Mouse (Mus musculus): ENCODE measurements around the gene Ndc1. TPM values are rescaled to one million over a fixed set of nuclear protein-coding genes. Genes with fewer than 3 reads are reported as not detected.

Ndc1 gene
- polyA plus RNA-seq, 1 experiment from 2014 or later: 52.9 TPM

DNA sequence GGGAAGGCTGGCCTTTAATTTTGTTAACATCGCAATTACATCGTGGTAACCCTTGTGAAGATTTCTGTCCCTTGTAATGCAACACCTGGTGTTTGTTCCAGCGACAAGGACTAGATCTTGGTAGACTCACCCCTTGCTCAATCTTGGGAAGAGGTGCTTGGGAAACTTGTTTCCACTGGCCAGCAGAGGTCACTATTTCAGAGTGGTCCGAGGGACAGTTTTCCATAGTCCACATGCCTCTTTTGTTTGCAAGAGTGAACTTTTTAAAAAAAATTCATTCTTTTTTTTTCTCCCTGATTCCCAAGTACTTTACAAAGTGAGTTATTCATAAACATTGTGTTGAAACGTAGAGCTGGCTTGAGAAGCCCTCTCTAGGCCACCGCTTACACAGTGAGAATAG lies 54.6 kb downstream of the Ndc1 start:
- H3K4me1 ChIP-seq (ENCODE audit: control insufficient read depth, insufficient read depth, low read length): 0 out of 2 replicates have a peak, but pooled peaks cover 3% of the 10 kb centered on the region
- H3K9ac ChIP-seq (ENCODE audit: low read length): no peak overlapping the region
- no peaks in the 10 kb centered on the region for H3K36me3 ChIP-seq (ENCODE audit: control insufficient read depth, insufficient read depth, low read length)
- ATAC-seq (ENCODE audit: insufficient number of reproducible peaks, low FRiP score, low TSS enrichment, low read depth): no peak
- H3K9me3 ChIP-seq (ENCODE audit: control insufficient read depth, low read length): no peaks in the 10 kb centered on the region
- no peaks in the 10 kb centered on the region for H3K27me3 ChIP-seq (ENCODE audit: control insufficient read depth, insufficient read depth, low read length)
- H3K4me2 ChIP-seq (ENCODE audit: low read depth, severe bottlenecking): no peak overlapping the region
- WGBS: 26% methylated on average over 6 of the region's 6 CpGs
- DNase-seq (ENCODE audit: low spot score): peak; percentile 74
- no peak overlapping the region for H3K4me3 ChIP-seq (ENCODE audit: low read depth, low read length)
- H3K27ac ChIP-seq (replicated peaks; ENCODE audit: low read depth, low read length): no peak overlapping the region

DNA sequence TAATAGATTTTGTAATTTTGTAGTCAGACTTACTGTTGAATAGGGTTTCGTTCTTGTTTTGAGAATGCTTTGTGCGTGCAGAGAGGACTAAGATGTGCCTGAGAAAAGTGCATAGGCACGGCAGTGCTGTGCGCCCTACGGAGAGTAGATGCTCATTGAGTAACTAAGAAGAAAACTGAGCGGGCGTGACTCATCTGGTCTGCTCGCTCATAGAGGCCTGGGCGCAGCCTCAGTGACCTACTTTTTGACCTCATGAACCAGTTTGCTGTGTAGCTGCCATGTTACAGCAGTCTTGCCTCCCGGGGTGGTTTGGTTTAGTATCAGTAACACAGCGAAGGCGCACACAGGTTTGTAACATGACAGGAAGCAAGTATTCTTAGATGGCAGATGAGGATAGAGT lies 58.0 kb downstream of the Ndc1 start:
- Histone ChIP-seq H3K36me3 (ENCODE audit: control insufficient read depth, insufficient read depth, low read length) (no peaks in the 10 kb centered on the region), H3K9me3 (ENCODE audit: control insufficient read depth, low read length) (no peaks in the 10 kb centered on the region), H3K4me3 (ENCODE audit: low read depth, low read length) (no peak overlapping the region), H3K4me1 (ENCODE audit: control insufficient read depth, insufficient read depth, low read length) (0 out of 2 replicates have a peak, but pooled peaks cover 3% of the 10 kb centered on the region), H3K4me2 (ENCODE audit: low read depth, severe bottlenecking) (no peak overlapping the region), H3K27ac (replicated peaks; ENCODE audit: low read depth, low read length) (no peak overlapping the region), H3K9ac (ENCODE audit: low read length) (no peak overlapping the region), H3K27me3 (ENCODE audit: control insufficient read depth, insufficient read depth, low read length) (no peaks in the 10 kb centered on the region)
- no peak for DNase-seq (ENCODE audit: low spot score)
- ATAC-seq (ENCODE audit: insufficient number of reproducible peaks, low FRiP score, low TSS enrichment, low read depth): no peak
- 95% methylated on average over 12 of the region's 12 CpGs for WGBS

DNA sequence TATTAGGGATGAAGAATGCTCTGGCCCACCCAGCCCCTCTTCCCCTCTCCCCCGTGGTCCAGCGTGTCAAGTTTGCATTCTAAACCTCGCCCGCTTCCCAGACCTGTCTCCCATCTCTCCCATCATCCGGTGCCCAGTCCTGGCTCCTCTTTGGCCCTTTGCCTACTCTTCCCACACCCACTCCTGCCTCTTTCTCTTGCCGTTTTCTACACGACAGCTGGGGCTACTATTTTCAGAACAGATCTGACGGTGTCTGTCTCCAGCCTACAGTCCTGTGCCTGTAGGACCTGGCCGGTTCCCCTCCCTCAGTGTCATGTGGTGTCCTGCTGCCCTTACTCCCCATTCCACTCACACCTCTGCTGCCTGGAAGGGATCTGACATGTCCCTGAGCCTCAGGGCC lies 59.0 kb downstream of the Ndc1 start:
- DNase-seq (ENCODE audit: low spot score): no peak
- Histone ChIP-seq H3K4me1 (ENCODE audit: control insufficient read depth, insufficient read depth, low read length) (0 out of 2 replicates have a peak, but pooled peaks cover 1% of the 10 kb centered on the region), H3K9ac (ENCODE audit: low read length) (no peak overlapping the region), H3K27ac (replicated peaks; ENCODE audit: low read depth, low read length) (no peak overlapping the region), H3K36me3 (ENCODE audit: control insufficient read depth, insufficient read depth, low read length) (no peaks in the 10 kb centered on the region), H3K27me3 (ENCODE audit: control insufficient read depth, insufficient read depth, low read length) (no peaks in the 10 kb centered on the region), H3K4me2 (ENCODE audit: low read depth, severe bottlenecking) (no peak overlapping the region), H3K4me3 (ENCODE audit: low read depth, low read length) (no peak overlapping the region), H3K9me3 (ENCODE audit: control insufficient read depth, low read length) (no peaks in the 10 kb centered on the region)
- WGBS: 82% methylated on average over 9 of the region's 9 CpGs
- no peak for ATAC-seq (ENCODE audit: insufficient number of reproducible peaks, low FRiP score, low TSS enrichment, low read depth)

DNA sequence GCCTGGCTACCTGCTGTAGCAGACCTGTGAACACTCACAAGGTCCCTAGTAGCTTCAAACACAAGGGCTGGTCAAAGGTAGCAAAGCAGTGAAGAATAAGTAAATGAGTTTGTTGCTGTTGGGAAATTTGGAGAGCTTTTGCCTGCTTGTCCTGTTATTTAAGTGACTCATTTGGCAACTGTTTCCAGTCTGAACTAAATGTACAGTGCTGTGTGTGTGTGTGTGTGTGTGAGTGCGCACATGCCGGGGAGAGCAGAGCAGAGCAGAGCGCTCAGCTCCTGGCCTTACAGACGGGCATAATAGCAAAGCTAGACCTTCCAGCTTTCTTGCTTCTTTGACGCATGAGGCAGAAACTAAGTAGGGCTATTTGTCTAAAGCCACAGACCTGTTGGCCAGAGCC lies 65.1 kb downstream of the Ndc1 start:
- H3K9me3 ChIP-seq (ENCODE audit: control insufficient read depth, low read length): no peaks in the 10 kb centered on the region
- peaks cover 36% of the 10 kb centered on the region for H3K27me3 ChIP-seq (ENCODE audit: control insufficient read depth, insufficient read depth, low read length)
- 86% methylated on average over 5 of the region's 5 CpGs for WGBS
- H3K27ac ChIP-seq (replicated peaks; ENCODE audit: low read depth, low read length): no peak overlapping the region
- H3K4me2 ChIP-seq (ENCODE audit: low read depth, severe bottlenecking): no peak overlapping the region
- ATAC-seq (ENCODE audit: insufficient number of reproducible peaks, low FRiP score, low TSS enrichment, low read depth) (no peak), DNase-seq (ENCODE audit: low spot score) (no peak)
- H3K9ac ChIP-seq (ENCODE audit: low read length): no peak overlapping the region
- no peaks in the 10 kb centered on the region for H3K36me3 ChIP-seq (ENCODE audit: control insufficient read depth, insufficient read depth, low read length)
- H3K4me3 ChIP-seq (ENCODE audit: low read depth, low read length): no peak overlapping the region
- peaks cover 13% of the 10 kb centered on the region for H3K4me1 ChIP-seq (ENCODE audit: control insufficient read depth, insufficient read depth, low read length)

DNA sequence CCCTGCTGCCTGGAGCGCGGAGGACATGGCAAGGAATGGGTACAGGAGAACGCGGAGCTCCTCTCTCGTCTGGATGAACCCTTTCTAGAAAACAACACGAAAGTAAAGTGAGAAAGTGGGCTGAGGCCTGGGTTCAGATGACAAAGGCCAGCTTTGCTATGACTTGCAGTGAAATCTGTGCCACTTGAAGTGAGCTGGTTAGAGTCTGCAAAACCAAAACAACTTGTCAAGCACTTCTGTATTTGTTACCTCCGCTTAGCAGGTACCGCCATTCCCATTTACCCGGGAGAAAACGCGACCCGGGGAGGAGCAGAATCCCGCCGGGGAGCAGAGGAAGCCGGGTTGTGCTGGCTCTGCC lies 66.4 kb downstream of the Ndc1 start:
- peak overlapping the region; percentile 58 for H3K4me3 ChIP-seq (ENCODE audit: low read depth, low read length)
- H3K4me1 ChIP-seq (ENCODE audit: control insufficient read depth, insufficient read depth, low read length): peaks cover 13% of the 10 kb centered on the region
- H3K27me3 ChIP-seq (ENCODE audit: control insufficient read depth, insufficient read depth, low read length): peaks cover 39% of the 10 kb centered on the region
- DNase-seq (ENCODE audit: low spot score) (no peak), ATAC-seq (ENCODE audit: insufficient number of reproducible peaks, low FRiP score, low TSS enrichment, low read depth) (0 out of 2 replicates have a peak, but pooled peaks have one; percentile 1)
- peak overlapping the region; percentile 98 for H3K4me2 ChIP-seq (ENCODE audit: low read depth, severe bottlenecking)
- H3K27ac ChIP-seq (replicated peaks; ENCODE audit: low read depth, low read length): no peak overlapping the region
- no peaks in the 10 kb centered on the region for H3K9me3 ChIP-seq (ENCODE audit: control insufficient read depth, low read length)
- 4% methylated on average over 15 of the region's 15 CpGs for WGBS
- H3K9ac ChIP-seq (ENCODE audit: low read length): peak overlapping the region; percentile 52; the same call in 1 of the 2 replicates
- H3K36me3 ChIP-seq (ENCODE audit: control insufficient read depth, insufficient read depth, low read length): no peaks in the 10 kb centered on the region

DNA sequence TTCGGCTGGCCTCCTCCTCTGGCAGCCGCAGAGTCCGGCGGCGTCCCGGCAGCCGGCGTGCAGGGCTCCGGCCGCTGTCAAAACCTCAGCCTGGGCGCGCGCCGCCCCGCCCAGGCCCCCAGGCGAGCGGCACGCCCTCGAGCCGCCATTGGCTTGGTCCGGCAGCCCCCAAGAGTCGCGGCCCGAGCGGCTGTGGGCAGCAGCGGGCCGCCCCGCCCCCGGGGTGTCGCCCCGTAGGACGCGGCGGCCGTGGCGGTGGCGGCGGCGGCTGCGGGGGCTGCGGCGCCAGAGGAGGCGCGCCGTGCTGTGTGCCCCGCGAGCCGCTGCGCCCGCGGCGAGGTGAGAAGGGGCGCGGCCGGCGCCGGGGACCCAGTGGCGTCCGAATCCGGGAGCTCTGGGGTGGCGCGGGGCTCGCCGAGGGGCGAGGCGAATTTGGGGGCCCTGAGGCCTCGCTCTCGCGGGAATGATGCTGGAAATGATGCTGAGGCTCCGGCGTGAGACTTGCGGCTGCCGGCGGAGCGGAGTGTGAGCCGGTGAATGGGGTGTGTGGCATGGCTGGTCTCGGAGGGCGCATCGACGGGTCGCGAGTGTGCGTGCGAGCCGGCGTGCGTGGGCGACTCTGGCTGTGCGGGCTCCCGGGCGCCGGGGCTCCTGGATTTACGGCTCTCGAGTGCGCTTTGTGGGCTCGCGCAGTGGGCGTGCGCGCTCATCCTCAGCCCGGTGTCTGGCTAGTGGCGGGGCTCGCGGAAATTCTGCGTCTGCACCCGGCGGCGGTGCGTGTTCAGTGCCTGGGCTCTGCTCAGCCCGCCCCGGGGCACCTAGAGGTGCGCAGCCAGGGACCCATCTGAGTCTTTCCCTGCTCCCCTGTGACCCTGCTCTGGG lies 67.0 kb downstream of the Ndc1 start, which contains the start of gene Glis1:
TSS of gene Glis1 (plus strand) at position 236 of the 882 bp plus-strand sequence.
- H3K36me3 ChIP-seq (ENCODE audit: control insufficient read depth, insufficient read depth, low read length): no peaks in the 10 kb centered on the region
- peaks cover 15% of the 10 kb centered on the region for H3K4me1 ChIP-seq (ENCODE audit: control insufficient read depth, insufficient read depth, low read length)
- no peaks in the 10 kb centered on the region for H3K9me3 ChIP-seq (ENCODE audit: control insufficient read depth, low read length)
- H3K27ac ChIP-seq (replicated peaks; ENCODE audit: low read depth, low read length): no peak within 1 kb of the TSS
- peaks cover 39% of the 10 kb centered on the region for H3K27me3 ChIP-seq (ENCODE audit: control insufficient read depth, insufficient read depth, low read length)
- DNase-seq (ENCODE audit: low spot score) (peak; percentile 79), ATAC-seq (ENCODE audit: insufficient number of reproducible peaks, low FRiP score, low TSS enrichment, low read depth) (peak; percentile 88)
- H3K9ac ChIP-seq (ENCODE audit: low read length): peak within 1 kb of the TSS; percentile 52
- peak within 1 kb of the TSS; percentile 98 for H3K4me2 ChIP-seq (ENCODE audit: low read depth, severe bottlenecking)
- under 1% methylated on average over 108 of the region's 112 CpGs for WGBS
- peak within 1 kb of the TSS; percentile 58 for H3K4me3 ChIP-seq (ENCODE audit: low read depth, low read length)

DNA sequence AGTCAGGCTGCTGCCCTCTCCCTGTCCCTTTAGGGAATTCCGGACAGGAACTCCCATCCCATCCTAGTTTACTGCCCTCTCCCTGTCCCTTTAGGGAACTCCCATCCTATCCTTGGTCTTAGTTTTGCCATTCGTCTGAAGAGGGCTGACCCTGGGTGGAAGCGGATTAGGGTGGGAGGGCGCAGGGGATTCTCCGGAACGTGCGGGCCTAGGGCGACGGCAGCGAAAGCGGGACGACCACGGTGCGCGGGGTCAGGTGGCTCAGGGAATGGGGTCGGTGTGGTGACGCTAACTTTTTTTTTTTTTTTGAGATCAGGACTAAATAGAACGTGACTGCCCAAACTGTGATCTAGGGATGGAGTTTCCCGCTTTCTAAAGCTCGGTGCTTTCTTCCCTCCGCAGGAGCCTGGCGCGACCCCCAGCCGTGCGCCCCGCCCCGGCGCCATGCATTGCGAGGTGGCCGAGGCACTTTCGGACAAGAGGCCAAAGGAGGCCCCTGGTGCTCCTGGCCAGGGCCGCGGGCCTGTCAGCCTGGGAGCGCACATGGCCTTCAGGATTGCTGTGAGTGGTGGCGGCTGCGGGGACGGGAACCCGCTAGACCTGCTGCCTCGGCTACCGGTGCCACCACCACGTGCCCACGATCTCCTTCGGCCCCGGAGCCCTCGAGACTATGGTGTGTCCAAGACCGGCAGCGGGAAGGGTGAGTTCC lies 67.8 kb downstream of the Ndc1 start:
- no peaks in the 10 kb centered on the region for H3K36me3 ChIP-seq (ENCODE audit: control insufficient read depth, insufficient read depth, low read length)
- peaks cover 39% of the 10 kb centered on the region for H3K27me3 ChIP-seq (ENCODE audit: control insufficient read depth, insufficient read depth, low read length)
- H3K9me3 ChIP-seq (ENCODE audit: control insufficient read depth, low read length): no peaks in the 10 kb centered on the region
- H3K9ac ChIP-seq (ENCODE audit: low read length): peak overlapping the region; percentile 52
- H3K4me2 ChIP-seq (ENCODE audit: low read depth, severe bottlenecking): peak overlapping the region; percentile 98
- no peak for DNase-seq (ENCODE audit: low spot score)
- H3K4me3 ChIP-seq (ENCODE audit: low read depth, low read length): peak overlapping the region; percentile 58
- no peak for ATAC-seq (ENCODE audit: insufficient number of reproducible peaks, low FRiP score, low TSS enrichment, low read depth)
- peaks cover 16% of the 10 kb centered on the region for H3K4me1 ChIP-seq (ENCODE audit: control insufficient read depth, insufficient read depth, low read length)
- H3K27ac ChIP-seq (replicated peaks; ENCODE audit: low read depth, low read length): no peak overlapping the region
- WGBS: under 1% methylated on average over 47 of the region's 47 CpGs

DNA sequence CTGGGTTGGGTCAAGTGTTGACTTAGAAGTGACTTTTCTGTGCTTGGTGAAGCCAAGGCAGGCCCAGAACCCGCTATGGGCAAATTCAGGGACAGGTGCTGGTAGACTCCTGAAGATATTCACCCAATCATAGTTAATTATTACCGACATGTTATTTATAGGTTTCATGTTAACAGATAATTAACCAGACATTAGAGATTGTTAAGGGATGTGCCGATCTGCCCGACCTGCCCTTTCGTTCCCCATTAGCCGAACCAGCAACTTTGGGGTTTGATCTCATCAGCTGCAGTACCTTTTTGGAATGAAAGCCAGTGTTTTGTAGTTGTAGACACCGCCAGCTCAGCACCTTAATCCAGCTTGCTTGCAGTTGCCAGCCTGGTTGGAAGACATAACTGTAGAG lies 68.9 kb downstream of the Ndc1 start:
- H3K4me1 ChIP-seq (ENCODE audit: control insufficient read depth, insufficient read depth, low read length): peaks cover 19% of the 10 kb centered on the region
- peaks cover 39% of the 10 kb centered on the region for H3K27me3 ChIP-seq (ENCODE audit: control insufficient read depth, insufficient read depth, low read length)
- DNase-seq (ENCODE audit: low spot score) (no peak), ATAC-seq (ENCODE audit: insufficient number of reproducible peaks, low FRiP score, low TSS enrichment, low read depth) (no peak)
- no peak overlapping the region for H3K4me2 ChIP-seq (ENCODE audit: low read depth, severe bottlenecking)
- no peaks in the 10 kb centered on the region for H3K9me3 ChIP-seq (ENCODE audit: control insufficient read depth, low read length)
- no peaks in the 10 kb centered on the region for H3K36me3 ChIP-seq (ENCODE audit: control insufficient read depth, insufficient read depth, low read length)
- no peak overlapping the region for H3K9ac ChIP-seq (ENCODE audit: low read length)
- WGBS: 77% methylated on average over 7 of the region's 7 CpGs
- no peak overlapping the region for H3K27ac ChIP-seq (replicated peaks; ENCODE audit: low read depth, low read length)
- no peak overlapping the region for H3K4me3 ChIP-seq (ENCODE audit: low read depth, low read length)

Measured in limb, embryonic 11.5 days (tissue).